Mouse (Mus musculus) megakaryocyte-erythroid progenitor cell, adult 5 weeks (primary cell): ENCODE results near the gene Tmem199. TPM values are rescaled to one million over a fixed set of nuclear protein-coding genes. Genes with fewer than 3 reads are reported as not detected.

Source experiments
- polyA plus RNA-seq: library from polyadenylated mRNA; stranded (reverse); fragments of >175 nt; gene quantifications from 2 replicates; pipeline ENCODE4 v1.2.3, GENCODE M21; 2012

Tmem199 gene
- 8.4 and 11.4 TPM in 2 replicates for polyA plus RNA-seq

DNA sequence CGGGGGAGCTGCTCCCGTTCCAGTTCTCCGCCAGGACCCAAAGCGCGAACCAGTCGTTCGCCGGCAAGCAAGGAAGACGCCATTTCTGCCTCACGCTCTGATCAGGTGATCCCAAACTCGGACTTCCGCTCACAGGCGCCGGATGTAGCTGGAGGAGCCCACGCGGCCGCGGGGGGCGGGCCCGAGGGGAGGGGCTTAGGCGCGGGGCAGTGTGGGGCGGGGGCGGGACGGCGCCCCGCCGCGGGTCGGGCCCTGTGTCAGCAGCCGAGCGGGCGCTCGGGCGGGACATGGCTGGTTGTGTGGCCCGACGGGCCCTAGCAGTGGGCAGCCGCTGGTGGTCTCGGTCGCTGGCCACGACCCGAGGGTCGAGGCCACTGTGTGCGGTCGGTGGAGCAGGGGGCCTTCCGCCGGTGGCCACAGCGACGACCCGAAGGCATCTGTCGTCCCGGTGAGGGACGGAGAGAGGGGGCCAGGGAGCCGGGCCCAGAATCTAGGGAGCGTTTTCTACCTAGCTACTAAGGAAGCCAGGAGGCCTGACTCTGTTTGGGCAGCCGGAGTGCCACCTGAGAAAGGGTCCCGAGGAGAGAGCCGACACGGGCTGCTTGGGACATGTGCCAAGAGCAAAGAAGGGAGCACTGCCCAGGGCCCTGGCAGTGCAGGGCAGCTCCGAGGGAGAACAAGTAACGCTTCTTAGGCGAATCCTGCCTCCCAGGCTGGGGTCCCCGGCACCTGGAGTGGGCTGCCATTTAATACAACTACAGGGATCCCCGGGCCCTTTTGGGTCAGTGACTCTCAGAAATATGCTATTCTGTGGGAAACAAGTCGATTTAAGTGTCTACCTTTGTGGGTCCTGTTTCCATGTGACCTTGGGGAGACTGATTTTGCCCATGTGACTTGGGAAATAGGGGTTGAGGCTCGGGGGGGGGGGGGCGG lies at the start of gene Tmem199, which contains the start of gene Poldip2:
TSS of gene Tmem199 (minus strand) at position 148 of the 933 bp plus-strand sequence.
TSS of gene Poldip2 (plus strand) at position 169 of the 933 bp plus-strand sequence.

DNA sequence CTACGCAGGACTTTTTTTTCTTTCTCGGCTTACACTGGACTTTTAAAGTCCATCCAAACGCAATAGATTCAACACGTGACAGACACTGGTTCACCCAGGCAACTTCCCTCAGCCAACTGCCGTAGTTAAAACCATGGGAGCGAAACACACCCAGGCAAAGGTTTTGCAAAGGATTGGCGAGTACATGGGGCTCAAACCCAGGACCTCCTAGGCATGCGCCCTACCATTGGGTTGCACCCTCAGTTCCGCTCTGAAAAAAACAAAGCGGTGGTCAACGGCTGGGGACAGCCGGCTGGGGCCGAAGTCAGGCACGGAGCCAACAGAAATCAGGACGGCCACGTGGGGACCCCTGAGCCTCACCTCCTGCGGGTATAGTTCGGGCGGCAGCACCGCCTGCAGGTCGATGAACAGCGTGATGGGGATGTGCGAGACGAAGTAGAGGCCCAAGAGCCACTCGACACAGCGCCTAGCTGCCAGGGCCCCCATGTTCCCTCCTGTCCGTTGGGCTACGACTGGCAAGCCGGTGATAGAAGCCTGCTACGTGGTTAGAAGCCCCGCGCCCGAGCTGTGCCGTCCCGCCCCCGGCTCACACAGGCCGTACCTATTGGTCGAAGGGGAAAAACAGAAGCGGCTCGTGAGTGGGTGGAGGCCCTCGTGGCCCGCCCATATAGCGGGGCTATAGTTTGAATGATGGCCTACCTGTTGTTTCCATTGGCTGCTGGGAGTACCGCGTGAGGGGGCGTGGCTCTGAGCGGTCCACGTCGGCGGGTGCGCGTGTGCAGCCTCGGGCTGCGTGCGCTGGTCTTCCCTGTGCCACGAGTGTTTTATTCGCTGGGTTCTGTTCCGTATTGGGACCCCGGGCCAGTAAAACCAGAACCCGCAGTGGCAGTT lies 38.4 kb upstream of the Tmem199 start, which contains the start of gene Tmem97:
TSS of gene Tmem97 (minus strand) at position 610 of the 891 bp plus-strand sequence.

DNA sequence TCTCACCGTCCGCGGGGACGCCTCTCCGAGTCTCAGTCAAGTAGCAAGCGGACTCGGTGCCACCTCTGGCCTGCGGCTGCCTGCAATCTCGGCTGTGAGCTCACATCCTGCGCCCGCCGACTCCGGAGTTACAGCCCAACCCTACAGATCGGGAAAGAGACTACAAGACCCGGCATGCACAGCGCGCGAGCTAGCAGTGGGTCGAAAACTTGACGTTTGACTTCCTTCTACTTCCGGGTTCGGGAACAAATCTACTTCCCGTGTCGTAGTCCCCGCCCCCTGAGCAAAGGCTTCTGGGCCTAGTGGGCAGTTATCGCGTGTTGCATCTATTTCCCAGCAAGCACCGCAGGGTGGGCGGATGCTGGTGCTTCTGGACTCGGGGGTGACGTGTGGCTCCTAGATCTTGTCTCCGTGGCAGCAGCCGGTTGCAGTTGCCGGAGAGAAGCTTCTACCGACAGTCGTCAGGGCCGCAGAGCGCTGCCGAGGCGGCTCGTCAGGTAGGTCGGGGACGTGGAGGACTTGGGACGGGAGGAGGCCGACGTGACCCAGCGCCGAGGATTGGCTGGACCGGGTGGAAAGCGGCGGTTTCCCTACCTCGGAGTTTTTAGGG lies 24.2 kb upstream of the Tmem199 start, which contains the start of the genes Tnfaip1 and Ift20:
TSS of gene Tnfaip1 (minus strand) at position 253 of the 610 bp plus-strand sequence.
TSS of gene Ift20 (plus strand) at position 282 of the 610 bp plus-strand sequence.

DNA sequence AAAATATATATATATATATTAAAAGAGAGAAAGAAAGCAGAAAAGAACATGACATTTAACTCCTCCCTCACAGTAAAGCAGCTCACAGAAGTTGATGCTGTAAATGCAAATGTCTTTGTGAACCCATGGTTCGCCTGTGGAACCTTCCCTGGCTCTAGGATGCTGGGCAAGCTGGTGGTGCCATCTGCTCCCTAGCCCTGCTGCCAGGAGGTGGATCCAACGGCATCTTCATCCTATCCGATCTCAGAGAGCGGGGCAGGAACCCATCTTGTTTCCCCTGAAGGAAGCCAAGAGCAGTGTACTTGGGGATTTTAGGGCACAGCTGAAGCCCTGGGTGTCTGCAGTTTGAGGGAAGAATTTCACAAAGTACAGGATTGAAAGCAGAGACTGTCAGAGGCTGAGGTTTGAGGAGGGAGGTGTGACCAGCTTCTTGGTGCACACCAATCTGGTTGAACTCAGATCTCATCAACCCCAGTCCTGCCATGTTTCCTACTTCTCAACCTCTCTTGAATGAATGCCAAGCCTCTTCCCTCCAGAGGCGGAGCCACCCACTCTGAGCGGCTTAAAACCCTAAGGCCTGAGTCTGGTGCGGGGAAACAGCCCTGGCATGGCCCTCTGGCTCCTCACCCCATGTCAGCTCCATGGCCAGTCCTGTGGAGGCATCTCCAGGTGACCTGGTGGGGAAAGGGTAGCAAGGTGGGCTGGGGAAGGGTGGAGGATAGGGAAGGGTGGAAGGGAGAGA lies 8.9 kb downstream of the Tmem199 start, which contains the start of gene Sebox:
TSS of gene Sebox (plus strand) at position 539 of the 742 bp plus-strand sequence.

DNA sequence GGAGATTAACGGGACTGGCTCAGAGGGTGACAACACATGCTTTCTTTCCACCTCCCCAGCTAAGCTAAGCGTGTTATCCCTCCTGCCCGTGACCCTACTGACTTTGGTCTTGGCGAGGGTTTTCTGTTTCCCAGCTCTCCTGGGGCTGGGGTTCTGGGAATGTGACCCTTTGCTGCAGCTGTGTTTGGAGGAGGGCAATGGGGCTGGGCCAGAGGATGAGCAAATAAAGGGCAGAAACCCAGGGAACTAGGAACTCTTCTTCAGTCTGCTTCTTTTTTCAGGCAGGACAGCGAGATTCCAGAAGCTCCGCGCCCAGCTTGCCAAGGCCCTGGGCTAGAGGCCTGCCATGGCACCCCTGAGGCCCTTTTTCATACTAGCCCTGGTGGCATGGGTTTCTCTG lies 13.0 kb downstream of the Tmem199 start, which contains the start of gene Vtn:
TSS of gene Vtn (plus strand) at position 88 of the 400 bp plus-strand sequence.

DNA sequence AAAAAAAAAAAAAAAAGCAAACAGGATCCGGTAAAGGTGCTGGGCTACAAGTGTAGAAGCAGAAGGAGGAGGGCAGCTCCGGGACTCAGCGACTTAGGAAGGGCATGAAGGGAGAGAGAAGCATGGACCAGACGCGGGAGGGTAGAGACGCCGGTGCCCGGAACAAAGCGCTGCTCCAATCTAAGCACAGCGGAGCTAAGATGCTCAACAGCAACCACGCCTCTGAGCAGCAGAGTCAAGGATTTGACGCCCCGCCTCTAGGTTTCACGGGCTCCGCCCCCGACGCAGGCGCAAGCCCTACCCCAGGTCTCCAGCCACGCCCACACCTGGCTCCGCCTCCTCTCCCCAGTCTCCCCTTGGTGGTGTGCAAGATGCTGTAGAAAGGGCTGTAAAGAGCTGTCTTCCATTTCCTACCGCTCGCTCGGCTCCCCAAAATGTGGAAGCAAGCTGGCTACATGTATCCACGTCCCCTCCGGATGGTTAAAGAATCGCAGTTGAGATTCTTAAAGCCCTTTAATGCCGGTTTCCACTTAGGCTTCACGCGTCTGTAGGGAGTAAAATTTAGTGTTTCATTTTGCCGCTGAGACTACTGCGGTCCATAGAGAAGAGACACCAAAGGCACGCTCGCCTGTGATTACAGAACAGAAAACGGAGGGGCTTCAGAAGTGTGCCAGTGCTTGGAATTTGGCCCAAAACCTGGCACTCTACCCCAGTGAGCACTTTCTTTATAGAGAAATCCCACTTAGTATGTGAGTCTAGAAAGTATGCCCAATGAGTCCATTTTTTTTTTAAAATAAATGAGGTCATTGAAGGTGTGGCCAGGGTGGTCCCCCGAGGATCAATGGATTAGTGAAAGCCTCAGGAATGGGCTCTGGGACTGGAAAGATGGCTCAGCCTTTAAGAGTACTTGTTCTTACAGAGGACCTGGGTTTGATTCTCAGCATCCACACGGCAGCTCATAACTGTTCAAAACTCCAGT lies 14.1 kb downstream of the Tmem199 start, which contains the start of gene Sarm1:
TSS of gene Sarm1 (minus strand) at position 211 of the 979 bp plus-strand sequence.

DNA sequence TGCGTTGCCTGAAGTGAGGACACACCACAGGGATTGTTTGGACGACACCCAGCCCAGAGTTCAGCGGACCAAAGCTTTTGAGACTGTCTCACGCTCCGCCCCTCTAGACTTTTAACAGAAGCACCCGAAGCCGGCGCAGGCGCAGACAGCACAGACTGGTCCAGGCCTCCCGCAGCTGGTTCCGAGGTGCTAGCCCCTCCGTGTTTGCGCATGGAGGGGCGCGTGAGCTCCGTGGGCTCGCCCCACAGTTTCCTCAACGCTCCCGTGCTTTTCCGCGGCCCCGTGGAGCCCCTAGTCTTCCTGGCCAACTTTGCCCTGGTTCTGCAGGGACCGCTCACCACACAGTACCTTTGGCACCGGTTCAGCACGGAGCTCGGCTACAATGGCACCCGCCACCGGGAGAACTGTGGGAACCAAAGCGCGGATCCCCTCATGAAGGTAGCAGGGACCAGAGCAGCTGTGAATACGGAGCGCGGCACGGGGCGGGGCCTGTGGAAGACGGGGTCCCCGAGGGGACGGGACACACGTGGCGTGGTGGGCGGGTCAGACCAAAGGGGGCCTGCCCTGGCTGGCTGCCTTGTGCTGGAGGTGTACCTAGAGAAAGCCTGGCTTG lies 46.3 kb downstream of the Tmem199 start, which contains the start of gene Slc46a1:
TSS of gene Slc46a1 (plus strand) at position 130 of the 613 bp plus-strand sequence.

Other genes starting within 250 kb of the Tmem199 start
- gene BC030499, start 221.3 kb downstream of the Tmem199 start, polyA plus RNA-seq = not detected in 2 replicates
- 66.8 and 68.5 TPM in 2 replicates for gene Spag5, start 210.6 kb downstream of the Tmem199 start, polyA plus RNA-seq
- gene Aldoc, start 189.2 kb downstream of the Tmem199 start, polyA plus RNA-seq = 0.44 and 1.4 TPM in 2 replicates
- gene Pigs, start 183.8 kb downstream of the Tmem199 start, polyA plus RNA-seq = 84.7 and 91.0 TPM in 2 replicates
- gene Unc119, start 168.7 kb downstream of the Tmem199 start, polyA plus RNA-seq = 74.0 and 91.3 TPM in 2 replicates
- not detected in 2 replicates for gene Foxn1, start 125.6 kb downstream of the Tmem199 start, polyA plus RNA-seq
- gene Slc13a2, start 90.0 kb downstream of the Tmem199 start, polyA plus RNA-seq = 0.05 and 0.10 TPM in 2 replicates
- gene Slc46a1, start 46.5 kb downstream of the Tmem199 start, polyA plus RNA-seq = 1.1 and 1.7 TPM in 2 replicates
- 0.04 TPM in 1 of 2 replicates, not detected in the other for gene Sarm1, start 14.4 kb downstream of the Tmem199 start, polyA plus RNA-seq
- gene Vtn, start 13.1 kb downstream of the Tmem199 start, polyA plus RNA-seq = not detected in 2 replicates
- gene Sebox, start 8.7 kb downstream of the Tmem199 start, polyA plus RNA-seq = not detected in 2 replicates
- gene Poldip2, start within 50 bp of the Tmem199 start, polyA plus RNA-seq = 65.3 and 65.5 TPM in 2 replicates
- gene Tnfaip1, start 24.2 kb upstream of the Tmem199 start, polyA plus RNA-seq = 2.5 and 4.3 TPM in 2 replicates
- gene Ift20, start 24.2 kb upstream of the Tmem199 start, polyA plus RNA-seq = 71.6 and 76.3 TPM in 2 replicates
- gene Tmem97, start 38.6 kb upstream of the Tmem199 start, polyA plus RNA-seq = 24.4 and 34.5 TPM in 2 replicates
- 5.8 and 5.9 TPM in 2 replicates for gene Nlk, start 185.2 kb upstream of the Tmem199 start, polyA plus RNA-seq
- gene Ccnq, start 239.6 kb upstream of the Tmem199 start, polyA plus RNA-seq = 37.4 and 44.1 TPM in 2 replicates